Mouse (Mus musculus): ENCODE results near the gene Anapc15-ps.

The Anapc15-ps gene

DNA sequence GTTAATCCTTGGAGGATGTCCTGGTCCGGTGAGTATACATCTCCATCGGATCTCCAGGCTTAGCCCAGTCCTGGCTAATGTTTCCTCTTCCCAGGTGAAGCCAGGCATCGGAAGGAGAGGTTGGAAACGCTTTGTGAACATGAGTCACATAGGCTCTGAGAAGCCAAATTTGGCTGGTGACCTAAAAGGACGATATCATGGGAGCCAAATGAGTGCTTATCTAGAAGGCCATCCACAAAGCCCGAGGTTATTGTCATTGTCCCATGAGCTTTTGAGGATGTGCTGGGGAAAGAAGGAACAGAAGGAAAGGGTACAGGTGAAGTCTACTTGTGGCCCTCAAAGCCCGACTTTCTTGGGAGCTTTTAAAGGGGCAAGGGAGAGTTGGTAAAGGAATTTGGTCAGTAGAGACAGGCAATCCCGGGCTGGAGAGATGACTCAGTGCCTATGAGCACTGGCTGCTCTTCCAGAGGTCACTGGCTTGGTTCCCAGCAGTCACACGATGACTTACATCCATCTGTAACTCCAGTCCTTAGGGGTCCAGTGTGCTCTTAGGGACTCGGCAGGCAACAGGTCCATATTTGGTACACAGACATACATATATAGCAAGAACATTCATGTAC is 42.4 kb downstream of the Anapc15-ps start:
- 78% methylated on average over 10 of the region's 10 CpGs for WGBS

DNA sequence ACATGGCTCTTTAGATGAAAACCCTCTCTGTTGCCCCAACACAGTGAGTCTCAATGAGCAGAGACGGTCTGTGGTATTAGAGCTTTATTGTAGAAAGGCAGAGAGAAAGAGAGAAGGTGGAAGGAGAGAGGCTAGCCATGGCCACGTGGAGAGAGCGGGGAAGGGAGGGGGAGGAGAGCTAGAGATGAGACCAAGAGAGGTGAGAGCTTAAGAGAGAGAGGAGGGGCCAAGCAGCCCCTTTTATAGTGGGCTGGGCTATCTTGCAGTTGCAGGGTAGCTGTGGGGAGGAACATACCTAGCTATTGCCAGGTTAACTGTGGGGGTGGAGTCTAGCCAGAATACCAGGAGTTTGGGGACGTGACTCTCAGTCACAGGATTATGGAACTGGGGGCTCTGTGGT is 43.1 kb downstream of the Anapc15-ps start:
- 82% methylated on average over 4 of the region's 4 CpGs for WGBS

DNA sequence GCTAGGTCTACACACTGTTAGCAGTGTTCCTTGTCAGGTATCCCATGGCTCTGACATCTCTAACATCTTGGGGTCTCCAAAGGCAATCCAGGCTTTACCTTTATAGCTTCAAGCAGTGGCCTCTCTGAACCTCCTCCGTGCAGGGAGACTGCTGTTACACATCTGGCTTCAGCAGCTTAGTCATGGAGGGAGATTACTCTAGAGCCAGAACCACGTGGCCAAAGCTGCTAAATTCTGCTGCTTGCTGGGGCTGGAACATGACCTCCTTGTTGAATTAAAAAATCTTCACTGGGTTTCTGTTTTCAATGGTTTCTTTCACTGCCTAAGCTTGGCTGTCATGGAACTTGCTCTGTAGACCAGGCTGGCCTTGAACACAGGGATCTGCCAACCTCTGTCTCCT is 44.9 kb downstream of the Anapc15-ps start:
- WGBS: 67% methylated on average over 2 of the region's 2 CpGs

DNA sequence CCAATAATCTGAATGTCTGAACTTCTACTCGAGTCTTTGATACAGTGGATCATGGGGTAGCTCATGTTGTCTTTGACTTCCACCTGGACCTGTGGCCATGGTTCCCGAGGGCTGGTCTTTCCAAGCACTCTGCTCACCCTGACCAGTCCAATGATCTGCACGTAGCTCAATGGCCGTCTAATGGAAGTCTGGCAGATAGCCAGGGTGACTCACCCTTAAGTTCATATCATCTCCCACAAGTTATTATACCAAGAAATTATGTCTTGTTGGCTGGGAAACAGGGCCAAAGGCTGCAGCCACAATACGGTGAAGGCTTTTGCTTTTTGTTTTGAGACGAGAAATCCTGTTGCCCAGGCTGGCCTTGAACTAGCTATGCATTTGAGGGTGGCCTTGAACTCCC is 45.9 kb downstream of the Anapc15-ps start:
- WGBS: 85% methylated on average over 6 of the region's 6 CpGs

DNA sequence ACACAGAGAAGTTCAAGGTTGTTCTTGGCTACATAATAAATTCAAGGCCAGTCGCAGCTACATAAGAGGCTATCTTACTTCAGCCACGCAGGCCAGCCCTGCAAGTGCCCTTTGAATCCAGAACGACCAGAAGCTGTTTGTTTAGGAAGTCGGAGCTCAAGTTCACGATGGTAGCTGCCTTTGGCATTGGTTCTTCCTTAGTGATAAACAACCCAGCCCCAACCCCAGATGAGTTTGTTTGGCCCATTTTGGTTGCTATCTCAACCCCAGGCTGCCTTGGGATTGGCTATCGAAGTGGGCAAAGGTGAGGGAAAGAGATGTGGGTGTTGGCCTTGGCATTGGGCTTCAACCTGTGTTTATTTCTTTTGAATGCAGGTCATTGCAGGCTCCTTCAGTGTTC is 48.0 kb downstream of the Anapc15-ps start:
- 89% methylated on average over 6 of the region's 6 CpGs for WGBS

DNA sequence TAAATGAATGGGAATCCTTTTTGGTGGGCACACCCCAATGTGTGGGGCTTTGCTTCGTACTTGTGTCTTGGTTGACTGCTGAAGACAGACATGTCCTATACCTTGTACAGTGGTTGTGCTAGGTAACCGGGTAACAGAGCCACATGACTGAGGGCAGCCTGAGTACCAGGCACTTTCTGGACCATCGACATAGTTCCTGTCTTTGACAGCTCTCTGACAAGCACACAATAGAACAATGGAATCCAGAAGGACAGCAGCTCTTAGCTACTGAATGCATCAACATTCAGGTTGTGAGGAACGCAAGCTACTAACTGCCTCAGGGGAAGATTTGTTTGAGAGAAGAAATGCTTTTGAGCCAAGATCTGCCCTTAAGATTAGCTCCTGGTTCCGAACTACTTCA is 49.2 kb downstream of the Anapc15-ps start:
- 55% methylated on average over 5 of the region's 5 CpGs for WGBS

DNA sequence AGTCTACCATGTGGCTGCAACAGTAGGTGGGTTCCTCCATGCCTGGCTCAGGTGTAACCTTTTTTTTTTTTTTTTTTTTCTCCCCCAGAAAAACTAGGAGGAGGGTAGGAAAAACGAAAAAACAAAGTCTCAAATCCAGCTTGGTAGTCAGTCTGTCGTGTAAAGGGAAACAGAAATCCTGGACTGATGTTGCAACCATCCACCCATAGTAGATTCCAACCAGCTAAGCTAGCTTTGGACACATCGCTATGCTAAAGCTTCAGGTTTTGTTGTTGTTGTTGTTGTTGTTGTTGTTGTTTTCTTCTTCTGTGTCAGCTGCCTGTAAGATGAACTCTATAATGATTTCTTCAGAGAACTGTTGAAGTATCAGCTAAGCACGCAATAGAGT is 49.7 kb downstream of the Anapc15-ps start:
- WGBS: 81% methylated on average over 4 of the region's 4 CpGs

Data from cerebral cortex, adult 2 months (tissue).